Mouse (Mus musculus) spleen, postnatal 10 days (tissue): ENCODE measurements around the gene Tmcc3.

ENCODE experiments used
- DNase-seq, 2 experiments: peaks; one replicate each; pipeline ENCODE4 v3.0.0; 2021 to 2022; ENCODE audit warnings: low spot score in 2 of 2

Gene Tmcc3

GRCm38 (mm10) chr10:94473501-94473900, 161.8 kb downstream of the Tmcc3 start:
- DNase-seq, result no peak

GRCm38 (mm10) chr10:94474185-94474584, 162.4 kb downstream of the Tmcc3 start:
- DNase-seq, result no peak

DNA sequence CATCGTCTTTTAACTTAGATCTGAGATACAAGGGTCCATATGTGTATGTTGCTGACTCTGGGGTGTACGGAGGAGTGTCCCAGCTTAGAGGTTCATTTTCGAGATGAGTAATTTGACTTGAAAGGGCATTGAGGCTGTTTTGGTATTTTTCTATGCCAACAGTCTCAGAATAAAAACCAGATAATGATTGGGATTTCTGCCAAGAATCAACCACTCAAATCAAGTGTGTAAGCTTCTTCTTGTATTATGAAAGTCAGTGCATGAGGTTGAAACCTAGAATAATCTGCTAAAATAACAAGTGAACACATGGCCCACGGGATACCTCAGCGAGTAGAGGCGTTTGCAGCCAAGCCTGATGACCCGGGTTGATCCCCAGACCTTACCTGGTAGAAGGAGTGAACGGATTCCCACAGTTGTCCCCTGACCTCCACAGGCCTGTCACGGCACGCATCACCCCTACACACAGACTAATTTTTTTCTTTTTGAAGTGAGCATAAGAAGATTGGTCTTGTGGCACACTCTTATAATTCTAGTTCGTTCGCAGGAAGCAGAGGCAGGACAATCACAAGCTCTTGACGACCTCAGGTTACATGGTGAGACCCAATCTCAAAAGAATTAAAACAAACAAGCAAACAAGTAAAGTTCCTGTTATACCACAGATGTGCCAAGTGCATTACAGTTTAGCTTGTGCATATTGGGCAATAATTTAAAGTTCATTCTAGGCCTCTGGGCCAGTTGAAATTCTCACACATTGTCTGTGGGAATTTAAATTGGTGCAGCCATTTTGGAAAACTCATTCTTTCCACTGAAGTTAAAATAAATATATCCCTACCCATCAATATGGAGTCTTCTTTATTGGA, 165.8 kb downstream of the Tmcc3 start:
- no peak for DNase-seq

DNA sequence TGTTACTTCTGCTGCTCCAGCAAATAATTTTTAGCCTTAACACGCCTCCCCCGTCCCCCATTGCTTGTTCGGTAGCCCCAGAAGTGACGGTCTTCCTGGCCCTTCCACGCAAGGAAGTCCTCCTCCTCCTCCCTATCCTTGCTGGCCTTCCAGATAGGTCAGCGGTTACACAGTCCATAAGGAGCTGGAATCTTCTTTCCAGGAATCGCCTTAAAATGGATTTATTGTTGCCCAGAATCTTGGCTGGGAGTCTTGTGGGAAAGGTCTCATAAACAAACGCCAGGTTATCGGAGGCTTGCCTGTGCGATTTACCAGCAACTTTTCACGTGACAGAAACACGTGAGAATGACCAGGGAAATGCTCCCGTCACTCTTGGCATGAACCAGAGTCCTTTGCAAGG, 167.9 kb downstream of the Tmcc3 start:
- DNase-seq, result no peak

GRCm38 (mm10) chr10:94480380-94481101, 168.8 kb downstream of the Tmcc3 start:
- DNase-seq, result no peak

- DNase-seq, result no peak
Observed at GRCm38 (mm10) chr10:94481613-94482012, 169.9 kb downstream of the Tmcc3 start.

- DNase-seq, result no peak
Observed at GRCm38 (mm10) chr10:94486179-94486578, 174.4 kb downstream of the Tmcc3 start.

DNA sequence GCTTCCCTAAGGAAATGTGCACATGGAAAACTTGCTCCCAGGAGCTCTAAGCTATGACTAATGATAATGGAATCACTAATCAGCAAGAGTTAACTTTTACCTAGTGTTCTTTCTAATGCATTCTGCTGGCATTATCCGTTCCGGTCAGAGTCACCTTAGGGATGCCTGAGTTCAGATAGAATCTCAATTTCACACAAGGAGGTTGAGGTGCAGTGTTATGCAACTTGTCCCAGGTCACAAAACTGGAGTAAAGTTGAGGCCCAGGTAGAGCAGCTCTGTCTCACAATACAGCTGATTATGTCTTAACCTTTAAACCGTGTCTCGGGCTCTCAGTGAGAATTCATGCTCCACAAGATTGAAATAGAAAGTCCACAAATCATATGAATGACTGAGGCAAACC, 177.8 kb downstream of the Tmcc3 start:
- DNase-seq, result no peak

DNA sequence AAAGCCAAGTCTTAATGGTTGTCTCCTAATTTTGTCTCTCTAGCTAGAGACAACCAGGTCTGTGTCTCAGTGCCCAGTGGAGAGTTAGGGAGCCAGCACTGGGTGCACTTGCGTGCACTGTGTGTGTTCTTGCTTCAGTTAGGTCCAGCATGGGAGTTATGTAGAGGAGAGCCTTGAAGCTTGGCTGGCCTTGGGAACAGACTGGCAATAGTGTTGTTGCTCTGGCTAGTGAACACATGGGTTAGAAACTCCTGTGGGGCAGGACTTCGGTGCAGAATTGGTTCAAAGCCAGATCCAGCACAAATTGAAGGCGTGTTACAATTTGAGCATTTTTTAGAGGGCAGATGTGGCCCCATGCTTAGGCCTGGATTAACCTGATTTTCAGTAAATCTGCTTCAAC, 179.3 kb downstream of the Tmcc3 start:
- DNase-seq, result no peak

GRCm38 (mm10) chr10:94494403-94494846, 182.7 kb downstream of the Tmcc3 start:
- DNase-seq, result no peak

DNA sequence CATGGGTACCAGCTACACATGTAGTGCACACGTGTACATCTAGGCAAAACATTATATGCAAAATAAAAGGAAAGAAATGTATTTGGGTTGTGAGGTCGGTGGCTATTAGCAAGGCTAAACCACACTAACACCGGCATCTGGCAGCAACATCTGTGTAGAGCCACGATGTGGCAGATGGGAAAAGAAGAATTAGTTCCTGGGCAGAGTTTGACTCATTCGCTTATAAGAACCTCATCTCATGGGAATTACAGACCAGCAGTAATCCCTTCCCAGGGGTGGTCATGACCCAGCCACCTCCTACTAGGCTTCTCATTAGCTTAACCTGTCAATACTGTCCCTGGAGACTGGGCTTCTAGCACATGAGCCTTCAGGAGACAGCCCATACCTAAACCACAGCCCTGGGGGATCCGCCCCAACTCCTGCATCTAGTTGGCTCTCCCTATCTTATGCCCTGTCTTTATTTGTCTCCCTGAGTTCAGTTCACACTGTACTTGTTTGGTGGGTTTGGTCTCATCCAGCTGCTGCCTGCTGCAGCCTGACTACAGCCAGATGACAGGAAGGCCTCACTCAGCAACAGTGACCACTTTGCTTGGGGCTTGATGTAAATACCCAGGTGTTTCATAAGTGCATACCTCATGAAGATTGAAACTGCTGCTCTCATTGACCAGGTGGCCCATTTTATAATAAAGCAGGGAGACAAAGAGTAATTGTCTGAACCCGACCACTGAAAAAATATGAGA, 183.9 kb downstream of the Tmcc3 start:
- DNase-seq, result no peak

- DNase-seq, result no peak
Observed at GRCm38 (mm10) chr10:94496826-94497440, 185.2 kb downstream of the Tmcc3 start.

DNA sequence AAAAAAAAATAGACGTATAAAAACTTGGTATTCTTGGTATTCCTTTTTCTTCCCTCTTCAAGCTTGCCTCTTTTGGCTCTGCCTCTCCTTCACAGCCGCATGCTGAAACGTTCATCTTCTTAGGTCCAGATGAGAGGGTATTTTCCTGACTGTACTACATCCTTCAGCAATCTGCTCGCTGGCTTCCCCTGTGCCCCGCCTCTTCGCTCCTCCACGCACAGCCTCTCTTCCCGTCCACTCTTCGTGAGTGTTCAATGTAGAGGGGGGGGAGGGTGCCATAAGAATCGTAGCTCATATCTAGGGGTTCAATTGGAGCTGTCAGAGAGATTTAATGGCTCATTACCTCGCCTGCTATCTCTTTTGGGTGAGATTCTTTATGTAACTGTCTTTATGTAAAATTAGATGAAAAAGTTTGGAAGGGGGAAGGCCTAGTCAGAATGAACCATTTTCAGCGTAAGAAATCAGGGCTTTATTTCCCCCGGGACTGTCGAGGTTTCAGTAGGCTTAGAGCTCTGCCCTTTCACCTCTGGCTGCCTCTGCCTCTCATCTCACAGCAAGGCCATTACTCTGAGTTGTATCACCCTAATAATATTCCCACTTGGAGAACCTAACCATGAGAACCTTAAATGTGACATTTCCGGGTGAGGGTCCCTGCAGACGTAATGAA, 188.6 kb downstream of the Tmcc3 start:
- DNase-seq, result no peak

DNA sequence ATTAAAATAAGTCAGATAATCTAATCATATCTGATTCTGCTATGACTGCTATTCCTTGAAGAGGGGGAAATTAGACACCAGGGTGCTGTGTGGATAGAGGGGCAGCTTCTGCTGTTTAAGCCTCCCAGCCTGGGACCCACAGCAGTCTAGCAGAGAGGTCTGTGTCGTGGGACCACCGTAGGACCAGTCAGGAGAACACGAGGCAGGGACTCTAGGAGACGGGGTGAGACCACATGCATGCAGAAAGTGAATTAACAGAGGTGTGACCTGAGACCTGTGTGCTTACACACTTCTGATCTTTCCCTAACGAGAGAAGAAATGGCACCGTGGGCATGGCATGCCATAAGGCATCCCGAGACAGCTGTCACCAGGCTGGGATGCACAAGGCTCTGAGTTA, 189.1 kb downstream of the Tmcc3 start:
- no peak for DNase-seq

- DNase-seq, result no peak
Observed at GRCm38 (mm10) chr10:94501796-94502195, 190.0 kb downstream of the Tmcc3 start.

DNA sequence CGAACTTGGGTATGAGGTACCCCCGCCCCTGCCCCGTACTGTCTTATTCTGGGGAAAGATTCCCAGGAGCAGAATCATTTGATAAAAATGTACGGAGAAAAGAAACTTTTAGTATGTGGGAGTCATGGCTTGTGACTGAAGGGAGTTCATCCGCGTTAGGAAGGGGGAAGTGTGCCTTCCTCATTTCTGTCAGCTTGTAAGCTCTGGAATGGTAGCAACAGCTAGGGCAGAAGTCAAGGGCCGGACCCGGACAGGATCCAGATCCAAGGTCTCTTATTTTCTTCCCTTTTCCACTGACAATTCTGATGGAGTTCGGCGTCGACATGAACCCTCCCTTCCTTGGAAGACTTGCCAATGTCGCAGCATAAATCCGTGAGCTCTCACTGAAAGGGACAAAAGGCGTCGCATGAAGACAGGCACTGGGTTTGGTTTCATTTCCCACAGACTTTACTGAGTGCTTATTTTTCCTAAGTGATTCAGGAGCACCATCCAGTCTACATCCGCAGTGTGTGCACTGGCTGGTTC, 193.6 kb downstream of the Tmcc3 start:
- no peak for DNase-seq

DNA sequence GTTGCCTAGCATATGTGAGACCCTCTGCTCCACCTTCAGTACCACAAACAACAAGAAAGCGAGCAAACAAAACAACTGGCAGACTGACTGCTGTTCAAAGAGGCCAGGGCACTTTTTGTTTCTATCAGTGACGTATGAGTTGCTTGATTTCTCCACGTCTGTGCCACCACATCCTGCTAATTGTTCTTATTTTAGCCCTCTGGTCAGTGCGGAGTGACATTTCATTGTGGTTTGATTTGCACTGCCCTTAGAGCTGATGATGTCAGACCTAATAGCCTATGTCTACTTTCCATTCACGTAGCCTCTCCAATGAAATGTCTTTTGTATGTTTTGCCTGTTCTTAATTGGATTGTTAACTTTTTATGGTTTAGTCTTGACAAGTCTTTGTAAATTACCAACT, 197.1 kb downstream of the Tmcc3 start:
- DNase-seq, result no peak

DNA sequence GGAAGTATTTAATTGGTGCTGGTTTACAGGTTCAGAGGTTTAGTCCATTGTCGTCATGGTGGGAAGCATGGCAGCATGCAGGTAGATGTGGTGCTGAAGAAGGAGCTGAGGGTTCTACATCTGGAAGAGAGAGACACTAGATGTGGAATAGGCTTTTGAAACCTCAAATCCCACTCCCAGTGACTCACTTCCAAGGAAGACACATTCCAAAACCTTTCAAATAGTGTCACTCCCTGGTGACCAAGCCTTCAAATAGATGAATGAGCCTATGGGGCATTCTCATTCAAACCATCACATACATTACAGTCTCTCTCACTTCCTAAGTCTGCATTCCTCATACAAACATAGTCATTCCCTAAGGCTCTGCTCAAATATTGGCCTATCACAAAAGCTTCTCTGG, 201.0 kb downstream of the Tmcc3 start:
- DNase-seq, result no peak

DNA sequence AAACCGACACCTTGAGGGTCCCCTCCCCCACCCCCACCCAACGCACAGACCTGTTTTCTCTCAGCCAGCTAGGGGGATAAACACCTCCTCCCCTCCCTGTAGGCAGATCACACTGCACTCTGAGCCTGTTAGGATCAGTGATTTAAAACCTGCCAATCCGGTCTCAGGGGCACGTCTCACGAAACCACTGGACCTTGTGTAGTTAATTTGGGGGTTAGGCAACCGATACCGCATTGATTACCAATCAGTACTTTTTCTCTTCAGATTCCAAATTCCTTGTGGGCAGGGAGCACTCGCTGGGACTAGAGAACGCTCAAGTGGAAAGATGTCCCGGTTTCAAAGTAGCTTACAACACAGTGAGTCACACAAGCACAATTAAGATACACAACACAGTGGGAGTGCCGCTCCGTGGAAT, 202.3 kb downstream of the Tmcc3 start:
- DNase-seq, result no peak

DNA sequence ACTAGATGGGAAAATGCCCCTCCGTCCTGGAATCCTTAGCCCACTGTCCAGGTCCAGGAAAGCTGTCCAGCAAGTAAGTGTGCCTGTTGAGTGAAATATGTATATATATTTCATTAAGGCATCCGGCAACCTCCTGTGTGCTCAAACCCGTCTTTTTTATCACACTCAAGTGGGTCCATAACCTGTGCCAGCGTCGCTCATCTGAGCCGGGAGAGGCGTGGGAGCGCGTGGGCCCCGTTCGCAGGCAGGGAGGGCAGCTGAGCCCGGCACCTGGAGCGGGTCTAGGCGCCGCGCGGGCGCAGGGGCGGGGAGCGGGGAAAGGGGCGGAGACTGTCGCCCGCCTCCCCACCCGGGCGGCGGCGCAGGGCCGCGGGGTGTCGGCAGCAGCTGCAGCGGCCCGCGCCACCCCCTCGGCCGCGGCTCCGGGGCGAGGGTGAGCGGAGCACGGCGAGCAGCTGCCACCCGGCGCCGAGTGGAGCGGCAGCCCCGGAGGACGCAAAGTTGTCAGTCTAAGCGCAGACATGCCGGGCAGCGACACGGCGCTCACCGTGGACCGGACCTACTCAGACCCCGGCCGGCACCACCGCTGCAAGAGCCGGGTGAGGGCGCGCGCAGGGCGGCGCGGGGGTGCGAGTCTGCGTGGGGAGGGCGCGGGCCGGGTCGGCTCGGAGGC, 202.9 kb downstream of the Tmcc3 start:
- DNase-seq, result peak; percentile 25 to 55

GRCm38 (mm10) chr10:94515179-94515545, 203.4 kb downstream of the Tmcc3 start:
- peak in 1 of 2 experiments; percentile 50 for DNase-seq
